Mouse (Mus musculus) urinary bladder, postnatal 0 days (tissue): ENCODE measurements around the gene Dtx1. TPM values are rescaled to one million over a fixed set of nuclear protein-coding genes. Genes with fewer than 3 reads are reported as not detected.

Source experiments
- polyA plus RNA-seq: library from polyadenylated mRNA; unstranded; fragments of >200 nt; fragmentation: Nextera tagmentation; extraction: Ambion mirVana; gene quantifications from 2 replicates; pipeline ENCODE4 v1.2.1, GENCODE M21; 2015

The Dtx1 gene
- polyA plus RNA-seq = 1.7 and 1.9 TPM in 2 replicates

DNA sequence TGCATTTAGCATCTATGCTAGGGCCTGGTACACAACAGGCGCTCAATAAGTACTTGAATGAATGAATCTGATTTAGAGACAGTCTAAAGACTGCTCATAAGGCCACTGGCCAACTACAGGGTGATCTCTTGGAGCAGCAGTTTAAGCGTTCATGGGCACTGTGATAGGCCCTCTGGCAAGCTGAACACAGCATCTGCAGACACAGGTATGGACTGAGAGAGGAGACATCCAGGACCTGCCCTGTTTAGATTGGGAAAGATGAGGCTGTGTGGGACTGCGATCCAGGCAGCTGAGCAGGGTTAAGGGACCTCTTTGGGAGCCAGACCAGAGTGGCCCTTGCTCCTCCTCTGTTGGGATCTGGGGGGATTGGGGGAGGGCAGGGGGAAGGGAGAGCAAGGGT, at the start of gene Dtx1:
Gene Dtx1, minus strand, starts transcription at position 101 of the 400 bp plus-strand sequence.

GRCm38 (mm10) chr5:120749688-120750087, 38.0 kb upstream of the Dtx1 start, which contains the start of gene Oas2:
TSS of gene Oas2 (minus strand) at chr5:120749853.

DNA sequence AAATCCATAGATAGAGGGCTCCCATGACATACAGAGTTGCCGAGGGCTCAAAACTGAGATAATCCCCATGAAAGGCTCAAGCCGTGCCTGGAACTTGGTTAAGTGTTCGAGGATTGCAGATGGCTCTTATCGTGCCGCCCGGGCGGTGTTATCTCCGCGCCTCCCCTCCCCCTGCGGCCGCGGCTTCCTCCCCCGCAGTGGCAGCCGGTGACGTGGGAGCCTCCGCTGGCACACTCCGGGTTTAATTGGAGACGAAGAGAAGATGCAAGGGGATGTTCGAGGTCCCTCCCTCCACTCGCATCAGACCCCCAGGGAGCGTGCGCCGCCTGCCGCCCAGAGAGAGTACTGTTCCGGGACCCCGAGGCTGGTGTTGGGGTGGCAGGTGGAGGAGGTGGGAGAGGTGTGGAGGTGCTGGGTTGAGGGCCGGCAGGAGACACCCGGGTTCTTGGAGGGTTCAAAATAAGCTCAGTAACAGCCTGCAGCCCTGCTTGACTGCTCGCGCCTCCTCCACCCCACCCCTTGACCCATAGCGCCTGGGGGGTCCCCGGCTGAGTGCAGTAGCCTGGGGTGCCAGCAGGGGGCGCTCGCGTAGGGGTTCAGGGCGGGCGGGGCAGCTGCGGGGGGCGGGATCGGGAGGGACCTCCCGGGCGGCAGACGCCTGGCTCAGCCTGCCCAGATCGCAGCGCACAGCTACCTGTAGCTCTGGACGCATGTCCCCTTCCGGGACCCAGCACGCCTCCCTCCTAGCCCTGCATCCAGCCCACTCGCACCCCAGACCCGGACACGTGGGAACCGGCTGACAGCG, 63.0 kb downstream of the Dtx1 start, which contains the start of gene Rasal1:
Gene Rasal1, plus strand, starts transcription at position 244 of the 805 bp plus-strand sequence.

GRCm38 (mm10) chr5:120634131-120634530, 77.6 kb downstream of the Dtx1 start, which contains the start of gene Cfap73:
TSS of gene Cfap73 (minus strand) at chr5:120634235.

Other genes starting within 250 kb of the Dtx1 start
- 4.7 and 7.2 TPM in 2 replicates for gene Sdsl, start 239.1 kb downstream of the Dtx1 start, polyA plus RNA-seq
- gene Sds, start 235.4 kb downstream of the Dtx1 start, polyA plus RNA-seq = not detected in 2 replicates
- 51.6 and 53.6 TPM in 2 replicates for gene Plbd2, start 208.3 kb downstream of the Dtx1 start, polyA plus RNA-seq
- 9.4 and 11.8 TPM in 2 replicates for gene Slc8b1, start 200.8 kb downstream of the Dtx1 start, polyA plus RNA-seq
- 13.3 and 15.5 TPM in 2 replicates for gene Tpcn1, start 123.3 kb downstream of the Dtx1 start, polyA plus RNA-seq
- 0.37 and 0.40 TPM in 2 replicates for gene Iqcd, start 122.9 kb downstream of the Dtx1 start, polyA plus RNA-seq
- gene Rita1, start 99.3 kb downstream of the Dtx1 start, polyA plus RNA-seq = 6.8 and 9.0 TPM in 2 replicates
- 24.8 and 25.5 TPM in 2 replicates for gene Ddx54, start 99.2 kb downstream of the Dtx1 start, polyA plus RNA-seq
- not detected in 2 replicates for gene Cfap73, start 77.7 kb downstream of the Dtx1 start, polyA plus RNA-seq
- gene Rasal1, start 63.1 kb downstream of the Dtx1 start, polyA plus RNA-seq = not detected in 2 replicates
- gene Oas2, start 37.9 kb upstream of the Dtx1 start, polyA plus RNA-seq = 1.0 and 1.1 TPM in 2 replicates
- 0.25 and 0.63 TPM in 2 replicates for gene Oas3, start 65.7 kb upstream of the Dtx1 start, polyA plus RNA-seq
- not detected in 2 replicates for gene Oas1e, start 83.6 kb upstream of the Dtx1 start, polyA plus RNA-seq
- 0.99 and 1.2 TPM in 2 replicates for gene Oas1c, start 100.6 kb upstream of the Dtx1 start, polyA plus RNA-seq
- gene Oas1f, start 135.4 kb upstream of the Dtx1 start, polyA plus RNA-seq = 0.36 and 0.48 TPM in 2 replicates
- not detected in 2 replicates for gene Oas1h, start 149.5 kb upstream of the Dtx1 start, polyA plus RNA-seq
- gene Oas1g, start 175.7 kb upstream of the Dtx1 start, polyA plus RNA-seq = 2.2 and 3.0 TPM in 2 replicates
- 6.0 and 10.9 TPM in 2 replicates for gene Oas1a, start 195.6 kb upstream of the Dtx1 start, polyA plus RNA-seq
- not detected in 2 replicates for gene Oas1d, start 202.6 kb upstream of the Dtx1 start, polyA plus RNA-seq